Mouse (Mus musculus) midbrain, embryonic 12.5 days (tissue): ENCODE measurements around the gene Agap3. TPM values are rescaled to one million over a fixed set of nuclear protein-coding genes. Genes with fewer than 3 reads are reported as not detected.
A peak's percentile ranks its signal among the peaks of the same experiment; 100 is the strongest.

Experiments used
- ATAC-seq: fragments of 200-750 bp; cut with Nextera tagmentation; 2 replicates; pipeline ENCODE4 v1.8.0; 2017; ENCODE audit warnings: low read depth, moderate TSS enrichment, moderate library complexity; ENCODE audit not compliant: low FRiP score
- H3K27ac ChIP-seq: fragments of 300-500 bp; sonication (generic); replicated peaks from 2 replicates; pipeline ENCODE4 v1.5.1; 2016; ENCODE audit warnings: mild to moderate bottlenecking
- H3K27me3 ChIP-seq: fragments of 300-500 bp; sonication (generic); 2 replicates; pipeline ENCODE4 v1.6.1; 2016; ENCODE audit warnings: mild to moderate bottlenecking
- H3K36me3 ChIP-seq: fragments of 300-500 bp; sonication (generic); 2 replicates; pipeline ENCODE4 v1.6.1; 2016
- H3K4me1 ChIP-seq: fragments of 300-500 bp; sonication (generic); 2 replicates; pipeline ENCODE4 v1.6.1; 2016
- H3K4me2 ChIP-seq: fragments of 300-500 bp; sonication (generic); replicated peaks from 2 replicates; pipeline ENCODE4 v1.6.1; 2016; ENCODE audit warnings: mild to moderate bottlenecking, moderate library complexity
- H3K4me3 ChIP-seq: fragments of 300-500 bp; sonication (generic); 2 replicates; pipeline ENCODE4 v1.5.1; 2016; ENCODE audit warnings: mild to moderate bottlenecking
- H3K9ac ChIP-seq: fragments of 300-500 bp; sonication (generic); replicated peaks from 2 replicates; pipeline ENCODE4 v1.6.1; 2016; ENCODE audit warnings: mild to moderate bottlenecking, moderate library complexity
- H3K9me3 ChIP-seq: fragments of 300-500 bp; sonication (generic); 2 replicates; pipeline ENCODE4 v1.6.1; 2016; ENCODE audit warnings: mild to moderate bottlenecking
- WGBS: fragments of 180-500 bp; shearing (Covaris S2); methylation state at CpG from one replicate; pipeline ENCODE4 v1.1.7; 2016; 5-methylcytosine and 5-hydroxymethylcytosine counted together
- polyA plus RNA-seq: library from polyadenylated mRNA; unstranded; fragments of >200 nt; fragmentation: Nextera tagmentation; extraction: Ambion mirVana; gene quantifications from 2 replicates; pipeline ENCODE4 v1.2.1, GENCODE M21; 2016

The Agap3 gene
- polyA plus RNA-seq, 1 experiment from 2014 or later, result 60.4 TPM

DNA sequence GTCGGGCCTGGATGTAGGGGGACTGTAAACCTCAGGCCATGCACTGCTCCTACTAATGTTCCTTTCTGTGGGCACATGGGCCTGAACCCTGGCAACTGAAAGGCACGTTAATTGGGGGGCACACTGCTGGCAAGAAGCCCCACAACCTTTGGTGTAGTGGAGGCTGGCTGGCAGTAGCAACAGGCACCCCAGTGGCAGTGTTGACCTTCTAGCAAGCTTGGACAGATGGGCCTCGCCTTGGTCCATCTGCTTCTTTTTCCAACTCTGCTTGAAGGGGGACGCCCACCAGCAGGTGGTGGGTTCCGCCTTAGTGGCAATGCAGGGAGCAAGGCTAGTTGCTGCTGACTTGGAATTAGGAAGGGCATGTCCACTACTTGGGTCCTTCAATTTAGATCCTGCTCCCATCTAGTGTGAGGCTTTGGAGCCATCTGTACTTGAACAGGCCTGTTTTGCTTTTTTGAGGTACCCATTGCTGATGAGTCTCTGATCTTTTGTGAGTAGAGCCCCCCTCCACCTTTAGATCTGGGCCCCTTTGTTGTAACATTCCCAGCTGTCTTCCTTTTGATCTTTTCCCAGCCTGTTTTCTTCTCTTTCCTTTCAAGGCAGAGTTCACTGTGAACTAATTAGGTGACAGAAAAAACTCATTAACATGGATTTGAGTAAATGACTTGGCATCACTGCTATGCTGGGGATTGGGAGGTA is 1.5 kb downstream of the Agap3 start:
- peaks cover 9% of the 10 kb centered on the region; the same call in 1 of the 2 replicates for H3K27me3 ChIP-seq
- H3K4me1 ChIP-seq, result peaks cover 46% of the 10 kb centered on the region
- 6% methylated on average over 5 of the region's 5 CpGs for WGBS
- H3K9me3 ChIP-seq, result no peaks in the 10 kb centered on the region
- peak overlapping the region; percentile 96 for H3K4me3 ChIP-seq
- H3K36me3 ChIP-seq, result peaks cover 18% of the 10 kb centered on the region
- H3K4me2 ChIP-seq, result peak overlapping the region; percentile 99
- peak overlapping the region; percentile 96 for H3K27ac ChIP-seq
- peak overlapping the region; percentile 97 for H3K9ac ChIP-seq
- ATAC-seq, result 0 out of 2 replicates have a peak, but pooled peaks have one; percentile 17

GRCm38 (mm10) chr5:24453985-24454303 is 2.0 kb downstream of the Agap3 start:
- ATAC-seq, result no peak
- peaks cover 46% of the 10 kb centered on the region for H3K4me1 ChIP-seq

GRCm38 (mm10) chr5:24455076-24455475 is 3.1 kb downstream of the Agap3 start:
- Histone ChIP-seq H3K4me3 (peak overlapping the region; percentile 13; the same call in 1 of the 2 replicates), H3K4me1 (peaks cover 46% of the 10 kb centered on the region), H3K4me2 (peak overlapping the region; percentile 99), H3K27ac (peak overlapping the region; percentile 96; the same call in 1 of the 2 replicates), H3K27me3 (0 out of 2 replicates have a peak, but pooled peaks cover 2% of the 10 kb centered on the region), H3K9ac (peak overlapping the region; percentile 25), H3K36me3 (peaks cover 20% of the 10 kb centered on the region), H3K9me3 (no peaks in the 10 kb centered on the region)
- 73% methylated on average over 3 of the region's 3 CpGs for WGBS
- no peak for ATAC-seq

More at GRCm38 (mm10) chr5:24453985-24454303, 2.0 kb downstream of the Agap3 start:
- H3K4me2 ChIP-seq, result peak overlapping the region; percentile 99
- peaks cover 18% of the 10 kb centered on the region for H3K36me3 ChIP-seq
- H3K27me3 ChIP-seq, result peaks cover 5% of the 10 kb centered on the region; the same call in 1 of the 2 replicates
- peak overlapping the region; percentile 97 for H3K9ac ChIP-seq
- WGBS, result 13% methylated on average over 2 of the region's 2 CpGs
- peak overlapping the region; percentile 96 for H3K4me3 ChIP-seq
- peak overlapping the region; percentile 96 for H3K27ac ChIP-seq
- H3K9me3 ChIP-seq, result no peaks in the 10 kb centered on the region

GRCm38 (mm10) chr5:24455613-24456012 is 3.6 kb downstream of the Agap3 start:
- Histone ChIP-seq H3K9ac (peak overlapping the region; percentile 25), H3K4me1 (peaks cover 46% of the 10 kb centered on the region), H3K27ac (0 out of 2 replicates have a peak overlapping the region, but pooled peaks have one; percentile 96), H3K27me3 (no peaks in the 10 kb centered on the region), H3K36me3 (peaks cover 23% of the 10 kb centered on the region), H3K9me3 (no peaks in the 10 kb centered on the region), H3K4me3 (no peak overlapping the region), H3K4me2 (peak overlapping the region; percentile 99)
- 69% methylated on average over 7 of the region's 7 CpGs for WGBS
- ATAC-seq, result no peak

DNA sequence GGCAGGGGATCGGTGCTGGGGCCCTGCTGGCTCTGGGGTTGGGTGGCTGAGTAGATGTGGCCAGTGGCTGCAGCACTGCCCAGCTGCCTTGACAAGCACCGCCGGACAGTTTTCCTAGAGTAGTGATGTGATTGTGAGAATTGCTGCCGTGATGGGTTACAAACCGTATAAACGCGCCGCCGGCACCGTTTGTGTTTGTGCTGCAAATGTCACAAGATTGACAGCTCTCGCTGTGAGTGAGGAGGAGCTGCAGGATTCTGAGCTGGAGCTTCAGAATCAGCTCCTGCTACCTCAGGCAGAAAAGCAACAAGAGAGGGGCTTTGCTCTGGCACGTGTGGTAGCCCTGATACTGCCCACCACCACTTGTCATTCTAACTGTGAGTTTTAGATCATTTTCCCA is 14.8 kb downstream of the Agap3 start:
- 0 out of 2 replicates have a peak overlapping the region, but pooled peaks have one; percentile 46 for H3K27ac ChIP-seq
- H3K9ac ChIP-seq, result 0 out of 2 replicates have a peak overlapping the region, but pooled peaks have one; percentile 15
- 0 out of 2 replicates have a peak overlapping the region, but pooled peaks have one; percentile 17 for H3K4me2 ChIP-seq
- H3K36me3 ChIP-seq, result no peaks in the 10 kb centered on the region; the same call in 1 of the 2 replicates
- WGBS, result 32% methylated on average over 12 of the region's 12 CpGs
- H3K4me3 ChIP-seq, result no peak overlapping the region
- peaks cover 25% of the 10 kb centered on the region for H3K4me1 ChIP-seq
- H3K27me3 ChIP-seq, result peaks cover under 1% of the 10 kb centered on the region
- no peaks in the 10 kb centered on the region for H3K9me3 ChIP-seq
- ATAC-seq, result no peak

DNA sequence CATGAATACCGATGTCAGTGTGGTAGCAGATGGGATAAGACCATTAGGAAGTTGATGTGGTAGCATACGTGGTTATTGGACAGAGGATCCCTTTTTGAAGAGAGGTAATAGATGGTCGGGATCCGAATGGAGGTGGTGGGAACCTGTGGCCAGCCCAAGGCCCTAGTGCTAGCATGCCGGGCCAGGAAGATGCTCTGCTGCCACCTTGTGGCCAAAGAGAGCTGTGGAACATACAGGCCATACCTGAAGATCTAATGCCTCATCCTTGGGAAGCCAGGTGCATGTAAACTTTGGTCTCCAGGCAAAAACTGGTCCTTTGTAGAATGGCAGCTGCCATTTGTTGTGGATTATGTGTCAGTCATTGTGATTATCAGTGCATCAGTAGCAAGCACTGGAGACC is 18.6 kb downstream of the Agap3 start:
- H3K27me3 ChIP-seq, result peaks cover 38% of the 10 kb centered on the region
- H3K4me2 ChIP-seq, result no peak overlapping the region
- peaks cover 46% of the 10 kb centered on the region for H3K4me1 ChIP-seq
- ATAC-seq, result peak; percentile 57; the same call in 1 of the 2 replicates
- no peak overlapping the region for H3K27ac ChIP-seq
- no peaks in the 10 kb centered on the region for H3K9me3 ChIP-seq
- no peak overlapping the region for H3K4me3 ChIP-seq
- 15% methylated on average over 5 of the region's 5 CpGs for WGBS
- no peak overlapping the region for H3K9ac ChIP-seq
- no peaks in the 10 kb centered on the region; the same call in 1 of the 2 replicates for H3K36me3 ChIP-seq

GRCm38 (mm10) chr5:24472884-24473619 is 21.1 kb downstream of the Agap3 start:
- no peak for ATAC-seq
- Histone ChIP-seq H3K9me3 (no peaks in the 10 kb centered on the region), H3K4me3 (no peak overlapping the region), H3K27ac (no peak overlapping the region), H3K4me2 (no peak overlapping the region), H3K36me3 (peaks cover 15% of the 10 kb centered on the region), H3K4me1 (peaks cover 32% of the 10 kb centered on the region), H3K27me3 (peaks cover 40% of the 10 kb centered on the region), H3K9ac (0 out of 2 replicates have a peak overlapping the region, but pooled peaks have one; percentile 28)
- 19% methylated on average over 7 of the region's 7 CpGs for WGBS

- H3K36me3 ChIP-seq, result peaks cover 26% of the 10 kb centered on the region
- H3K9me3 ChIP-seq, result no peaks in the 10 kb centered on the region
- no peak overlapping the region for H3K27ac ChIP-seq
- WGBS, result 2% methylated on average over 75 of the region's 77 CpGs
- H3K9ac ChIP-seq, result peak overlapping the region; percentile 52
- peak overlapping the region; percentile 36 for H3K4me3 ChIP-seq
- H3K27me3 ChIP-seq, result peaks cover 43% of the 10 kb centered on the region
- H3K4me2 ChIP-seq, result peak overlapping the region; percentile 57
- peaks cover 32% of the 10 kb centered on the region for H3K4me1 ChIP-seq
- 0 out of 2 replicates have a peak, but pooled peaks have one; percentile 29 for ATAC-seq
Observed at GRCm38 (mm10) chr5:24474025-24474722, 22.2 kb downstream of the Agap3 start.

DNA sequence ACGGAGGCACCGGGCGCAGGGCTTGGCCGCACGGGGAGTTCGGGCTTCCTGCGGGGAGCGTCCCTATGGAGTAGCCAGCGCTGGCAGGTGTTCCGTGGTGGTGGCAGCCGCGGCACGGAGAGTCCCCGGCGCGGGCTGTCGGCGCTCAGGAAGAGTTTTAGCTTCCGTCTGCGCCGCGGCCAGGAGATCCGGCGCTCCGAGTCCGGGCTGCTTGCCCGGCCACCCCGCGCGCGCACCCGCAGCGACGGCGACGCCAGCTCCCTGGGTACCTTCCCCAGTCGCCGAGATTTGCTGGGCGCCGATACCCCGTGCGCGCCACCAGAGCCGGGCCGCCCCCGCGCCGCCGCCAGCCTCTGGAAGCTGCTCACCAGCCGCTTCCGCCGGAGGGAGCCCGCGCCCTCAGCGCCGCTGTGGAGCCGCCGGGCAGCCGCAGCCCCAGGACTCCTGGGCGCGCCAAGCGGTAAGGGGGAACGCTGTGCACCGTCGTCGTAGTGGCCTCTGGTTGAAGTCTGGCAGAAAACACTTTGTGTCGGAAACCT is 22.8 kb downstream of the Agap3 start:
- ATAC-seq, result 0 out of 2 replicates have a peak, but pooled peaks have one; percentile 1
- H3K27me3 ChIP-seq, result peaks cover 43% of the 10 kb centered on the region
- H3K9ac ChIP-seq, result peak overlapping the region; percentile 52
- H3K4me3 ChIP-seq, result peak overlapping the region; percentile 36
- H3K36me3 ChIP-seq, result peaks cover 32% of the 10 kb centered on the region
- H3K4me2 ChIP-seq, result peak overlapping the region; percentile 57
- peaks cover 37% of the 10 kb centered on the region for H3K4me1 ChIP-seq
- H3K27ac ChIP-seq, result no peak overlapping the region
- no peaks in the 10 kb centered on the region for H3K9me3 ChIP-seq
- WGBS, result 3% methylated on average over 67 of the region's 67 CpGs

- H3K4me1 ChIP-seq, result peaks cover 45% of the 10 kb centered on the region
- peaks cover 43% of the 10 kb centered on the region for H3K27me3 ChIP-seq
- WGBS, result 85% methylated on average over 6 of the region's 6 CpGs
- no peak for ATAC-seq
- H3K27ac ChIP-seq, result no peak overlapping the region
- no peak overlapping the region for H3K4me3 ChIP-seq
- H3K9ac ChIP-seq, result no peak overlapping the region
- no peak overlapping the region for H3K4me2 ChIP-seq
- H3K9me3 ChIP-seq, result no peaks in the 10 kb centered on the region
- H3K36me3 ChIP-seq, result peaks cover 41% of the 10 kb centered on the region
Observed at GRCm38 (mm10) chr5:24475476-24476241, 23.7 kb downstream of the Agap3 start.

DNA sequence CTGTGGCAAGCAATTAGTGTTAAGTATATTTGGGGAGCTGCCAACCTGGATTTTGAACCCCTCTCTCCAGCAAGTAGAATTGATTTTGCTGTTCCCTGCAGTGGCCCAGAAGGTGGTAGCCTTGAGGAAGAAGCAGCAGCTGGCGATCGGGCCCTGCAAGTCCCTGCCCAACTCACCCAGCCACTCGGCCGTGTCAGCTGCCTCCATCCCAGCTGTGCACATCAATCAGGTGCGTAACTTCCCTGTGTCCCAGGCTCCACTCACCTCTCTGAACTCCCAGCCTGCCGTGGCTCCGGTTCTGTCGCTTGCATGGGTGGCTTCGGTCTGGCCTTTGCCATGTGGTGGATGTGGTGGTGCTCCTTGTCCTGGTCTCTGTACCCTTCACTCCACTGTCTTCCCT is 25.9 kb downstream of the Agap3 start:
- H3K4me2 ChIP-seq, result no peak overlapping the region
- ATAC-seq, result no peak
- H3K4me1 ChIP-seq, result peaks cover 62% of the 10 kb centered on the region
- no peak overlapping the region for H3K9ac ChIP-seq
- peaks cover 59% of the 10 kb centered on the region for H3K36me3 ChIP-seq
- H3K9me3 ChIP-seq, result no peaks in the 10 kb centered on the region
- no peak overlapping the region for H3K27ac ChIP-seq
- WGBS, result 93% methylated on average over 9 of the region's 9 CpGs
- no peak overlapping the region for H3K4me3 ChIP-seq
- H3K27me3 ChIP-seq, result peaks cover 35% of the 10 kb centered on the region
